Mouse (Mus musculus): ENCODE results near the gene Gpkow.
"Not testable (repeated sequence)": the region's sequence is repeated elsewhere in the genome, so short reads cannot be mapped to it uniquely, and the experiment has no call there.

The Gpkow gene

GRCm38 (mm10) chrX:7690486-7690885, 6.4 kb upstream of the Gpkow start:
- DNase-seq, result no peak

GRCm38 (mm10) chrX:7692862-7693261, 4.1 kb upstream of the Gpkow start:
- no peak for DNase-seq

GRCm38 (mm10) chrX:7696520-7696919, 411 bp upstream of the Gpkow start:
- DNase-seq, result no peak

- not testable (repeated sequence) for DNase-seq
These were observed 16.8 kb downstream of the Gpkow start for GRCm38 (mm10) chrX:7713764-7714134.

GRCm38 (mm10) chrX:7714135-7714899, 17.4 kb downstream of the Gpkow start, which contains the start of gene Wdr45:
TSS of gene Wdr45 (plus strand) at chrX:7714333.
- DNase-seq, result peak; percentile 87

GRCm38 (mm10) chrX:7716058-7716457, 19.1 kb downstream of the Gpkow start:
- not testable (repeated sequence) for DNase-seq

GRCm38 (mm10) chrX:7721514-7722281, 24.8 kb downstream of the Gpkow start, which contains the start of gene Gm45208:
TSS of gene Gm45208 (plus strand) at chrX:7722245.
- peak; percentile 74 for DNase-seq

GRCm38 (mm10) chrX:7722282-7722611, 25.3 kb downstream of the Gpkow start:
- no peak for DNase-seq

GRCm38 (mm10) chrX:7722691-7723090, 25.8 kb downstream of the Gpkow start:
- DNase-seq, result no peak

GRCm38 (mm10) chrX:7724135-7724534, 27.2 kb downstream of the Gpkow start:
- no peak for DNase-seq

GRCm38 (mm10) chrX:7725841-7726240, 28.9 kb downstream of the Gpkow start:
- DNase-seq, result no peak

GRCm38 (mm10) chrX:7727176-7727575, 30.2 kb downstream of the Gpkow start:
- no peak for DNase-seq

- DNase-seq, result peak; percentile 82
These were observed 31.4 kb downstream of the Gpkow start, which contains the start of gene Praf2 for GRCm38 (mm10) chrX:7728215-7728921. TSS of gene Praf2 (plus strand) at chrX:7728439.

- DNase-seq, result no peak
These were observed 32.0 kb downstream of the Gpkow start for GRCm38 (mm10) chrX:7728922-7729265.

GRCm38 (mm10) chrX:7733571-7734156, 36.7 kb downstream of the Gpkow start:
- DNase-seq, result peak; percentile 44

- DNase-seq, result no peak
These were observed 42.6 kb downstream of the Gpkow start for GRCm38 (mm10) chrX:7739336-7740081.

GRCm38 (mm10) chrX:7740082-7740819, 43.3 kb downstream of the Gpkow start:
- DNase-seq, result no peak

- DNase-seq, result no peak
These were observed 44.2 kb downstream of the Gpkow start for GRCm38 (mm10) chrX:7741103-7741502.

GRCm38 (mm10) chrX:7743470-7743869, 46.5 kb downstream of the Gpkow start:
- DNase-seq, result no peak

GRCm38 (mm10) chrX:7744940-7745339, 48.0 kb downstream of the Gpkow start:
- DNase-seq, result no peak

- DNase-seq, result no peak
These were observed 48.5 kb downstream of the Gpkow start for GRCm38 (mm10) chrX:7745429-7745828.

All from right cerebral cortex, postnatal 25 days (tissue).